Mouse (Mus musculus) small intestine, adult 2 months (tissue): ENCODE measurements around the gene Grk3. TPM values are rescaled to one million over a fixed set of nuclear protein-coding genes. Genes with fewer than 3 reads are reported as not detected.

Experiments used
- H3K27ac ChIP-seq: fragments of 200-500 bp; 2 replicates; pipeline ENCODE4 v1.5.1; 2012; ENCODE audit warnings: low read depth, low read length, control low read depth, inconsistent platforms; ENCODE audit not compliant: insufficient read depth
- H3K27me3 ChIP-seq: fragments of 200-500 bp; 2 replicates; pipeline ENCODE4 v1.6.1; 2012; ENCODE audit warnings: mild to moderate bottlenecking, moderate library complexity, low read length, inconsistent platforms; ENCODE audit not compliant: control insufficient read depth, insufficient read depth
- H3K36me3 ChIP-seq: fragments of 200-500 bp; 2 replicates; pipeline ENCODE4 v1.6.1; 2012; ENCODE audit warnings: mild to moderate bottlenecking, low read length, control low read depth, inconsistent platforms; ENCODE audit not compliant: control insufficient read depth, insufficient read depth
- H3K4me1 ChIP-seq: fragments of 200-500 bp; 2 replicates; pipeline ENCODE4 v1.6.1; 2012; ENCODE audit warnings: low read length, inconsistent platforms, mixed read lengths; ENCODE audit not compliant: control insufficient read depth, insufficient read depth, insufficient read length
- H3K4me3 ChIP-seq: fragments of 200-500 bp; 2 replicates; pipeline ENCODE4 v1.5.1; 2012; ENCODE audit warnings: low read depth, mild to moderate bottlenecking, control low read depth, inconsistent platforms, low read length, moderate library complexity
- CTCF ChIP-seq: fragments of 200-500 bp; IDR thresholded peaks from 2 replicates; pipeline ENCODE4 v1.5.1; 2012; ENCODE audit warnings: low read depth, mild to moderate bottlenecking, control low read depth, inconsistent platforms, low read length, moderate library complexity, mixed read lengths; ENCODE audit not compliant: insufficient replicate concordance, insufficient read length; ENCODE audit errors: extremely low read depth
- POLR2A ChIP-seq: fragments of 200-500 bp; IDR thresholded peaks from 2 replicates; pipeline ENCODE4 v1.6.1; 2012; ENCODE audit warnings: low read depth, mild to moderate bottlenecking, control low read depth, inconsistent platforms, low read length, moderate library complexity
- WGBS: fragments of 180-500 bp; shearing (Covaris S2); methylation state at CpG from one replicate; pipeline ENCODE4 v1.1.7; 2018; 5-methylcytosine and 5-hydroxymethylcytosine counted together
- polyA plus RNA-seq: library from polyadenylated mRNA; depleted of rRNA; stranded (reverse); fragments of >200 nt; gene quantifications from 2 replicates; pipeline ENCODE4 v1.2.3, GENCODE M21; 2012; rRNA removed

Gene Grk3
- polyA plus RNA-seq, 1 experiment, result 4.4 TPM

- TF ChIP-seq POLR2A (no peak), CTCF (peak; percentile 63; the same call in 1 of the 2 replicates)
- no peaks in the 10 kb centered on the region for H3K27me3 ChIP-seq
- H3K4me1 ChIP-seq, result peaks cover 2% of the 10 kb centered on the region
- 17% methylated on average over 4 of the region's 4 CpGs for WGBS
- no peak overlapping the region for H3K4me3 ChIP-seq
- H3K27ac ChIP-seq, result no peak overlapping the region
- no peaks in the 10 kb centered on the region for H3K36me3 ChIP-seq
Measured at GRCm38 (mm10) chr5:112876846-112877390, 138.7 kb downstream of the Grk3 start.

DNA sequence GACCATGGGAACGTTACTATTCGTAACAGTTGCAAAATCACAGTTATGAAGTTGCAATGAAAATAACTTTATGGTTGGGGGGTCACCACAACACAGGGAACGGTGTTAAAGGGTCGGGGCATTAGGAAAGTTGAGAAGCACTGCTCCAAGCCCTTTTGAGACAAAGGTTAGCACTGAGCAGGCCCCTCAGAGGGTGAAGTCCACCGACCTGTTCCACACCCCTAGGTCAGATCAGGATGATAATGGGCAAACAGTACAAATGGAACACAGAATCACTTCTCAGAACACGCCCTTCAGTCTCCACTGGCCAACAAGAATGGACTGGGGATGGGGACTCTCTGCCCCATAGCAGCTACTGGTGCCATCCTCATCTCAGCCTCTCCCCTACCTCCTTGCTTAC is 142.6 kb downstream of the Grk3 start:
- no peak overlapping the region for H3K4me3 ChIP-seq
- H3K27me3 ChIP-seq, result no peaks in the 10 kb centered on the region
- H3K4me1 ChIP-seq, result no peaks in the 10 kb centered on the region; the same call in 1 of the 2 replicates
- no peaks in the 10 kb centered on the region for H3K36me3 ChIP-seq
- WGBS, result 40% methylated on average over 6 of the region's 6 CpGs
- H3K27ac ChIP-seq, result no peak overlapping the region
- TF ChIP-seq POLR2A (no peak), CTCF (no peak)

DNA sequence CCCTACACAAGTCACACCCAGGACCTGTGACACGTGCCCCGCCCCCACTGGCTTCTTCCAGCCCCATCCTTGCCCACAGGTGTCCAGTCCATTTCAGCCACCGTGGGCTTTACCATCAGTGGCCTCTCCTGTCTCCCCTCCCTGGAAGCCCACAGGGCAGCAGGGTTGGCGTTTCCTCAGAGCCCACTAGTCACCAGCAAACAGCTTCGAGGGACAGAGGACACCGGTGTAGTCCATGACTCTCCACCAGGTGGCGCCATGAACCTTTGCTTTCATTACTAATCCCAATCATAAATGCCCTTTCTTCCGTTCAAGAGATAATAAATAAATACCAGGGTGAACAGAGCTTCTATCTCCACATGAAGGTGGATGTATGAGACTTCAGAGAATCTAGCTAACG is 144.9 kb downstream of the Grk3 start:
- Histone ChIP-seq H3K27ac (no peak overlapping the region), H3K36me3 (no peaks in the 10 kb centered on the region), H3K4me1 (no peaks in the 10 kb centered on the region; the same call in 1 of the 2 replicates), H3K27me3 (no peaks in the 10 kb centered on the region), H3K4me3 (no peak overlapping the region)
- WGBS, result 21% methylated on average over 9 of the region's 9 CpGs
- TF ChIP-seq POLR2A (no peak), CTCF (peak; percentile 74; the same call in 1 of the 2 replicates)

- 29% methylated on average over 5 of the region's 5 CpGs for WGBS
- Histone ChIP-seq H3K36me3 (no peaks in the 10 kb centered on the region), H3K27me3 (no peaks in the 10 kb centered on the region), H3K4me1 (no peaks in the 10 kb centered on the region; the same call in 1 of the 2 replicates), H3K4me3 (no peak overlapping the region), H3K27ac (no peak overlapping the region)
- no peak for TF ChIP-seq POLR2A
Measured at GRCm38 (mm10) chr5:112868620-112869019, 147.0 kb downstream of the Grk3 start.

DNA sequence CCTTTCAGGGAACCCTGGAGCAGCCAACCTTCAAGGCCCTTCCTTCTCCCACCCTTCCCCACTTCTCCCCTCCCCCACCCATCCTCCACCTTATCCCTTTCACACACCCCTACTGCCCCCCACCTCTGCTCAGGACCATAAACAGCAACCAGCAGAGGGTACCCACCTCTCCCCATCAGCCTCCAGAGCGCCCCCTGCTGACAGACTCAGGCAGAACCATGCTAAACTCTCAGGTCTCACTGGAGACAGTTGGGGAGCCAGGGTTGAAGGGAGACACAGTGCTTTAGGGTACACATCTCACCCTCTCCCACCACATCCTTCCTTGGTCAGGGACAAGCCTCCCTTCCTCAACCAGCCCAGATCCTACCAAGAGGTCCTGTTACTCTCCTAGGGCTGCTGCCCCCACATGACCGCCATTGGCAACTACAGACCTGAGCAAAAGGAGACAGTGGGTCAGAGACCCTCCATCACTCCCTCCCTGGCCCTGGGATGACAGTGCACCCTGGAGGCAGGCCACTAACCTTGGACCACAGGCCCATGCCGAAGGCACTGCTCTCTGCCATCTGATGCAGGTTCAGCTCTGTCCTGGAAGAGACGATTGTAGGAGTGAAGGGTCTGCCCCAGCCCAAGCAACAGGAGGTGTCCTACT is 150.7 kb downstream of the Grk3 start:
- no peak overlapping the region for H3K4me3 ChIP-seq
- H3K27ac ChIP-seq, result no peak overlapping the region
- no peaks in the 10 kb centered on the region for H3K36me3 ChIP-seq
- 52% methylated on average over 4 of the region's 4 CpGs for WGBS
- H3K27me3 ChIP-seq, result no peaks in the 10 kb centered on the region
- H3K4me1 ChIP-seq, result no peaks in the 10 kb centered on the region
- TF ChIP-seq CTCF, result peak; percentile 58; the same call in 1 of the 2 replicates
- no peak for TF ChIP-seq POLR2A

Other genes starting within 250 kb of the Grk3 start
- gene Myo18b, start 119.4 kb downstream of the Grk3 start, polyA plus RNA-seq, result 0.37 and 0.38 TPM in 2 replicates
- gene Crybb2, start 54.3 kb upstream of the Grk3 start, polyA plus RNA-seq, result 0.18 TPM in 1 of 2 replicates, not detected in the other
- 2.7 and 21.0 TPM in 2 replicates for gene Crybb3, start 65.8 kb upstream of the Grk3 start, polyA plus RNA-seq
- 24.2 and 70.8 TPM in 2 replicates for gene 2900026A02Rik, start 205.4 kb upstream of the Grk3 start, polyA plus RNA-seq
- gene Tmem211, start 211.1 kb upstream of the Grk3 start, polyA plus RNA-seq, result not detected in 2 replicates